Mouse (Mus musculus) heart, postnatal 10 days (tissue): ENCODE measurements around the gene Fer1l5. TPM values are rescaled to one million over a fixed set of nuclear protein-coding genes. Genes with fewer than 3 reads are reported as not detected.

Source experiments
- DNase-seq, 2 experiments: peaks; one replicate each; pipeline ENCODE4 v3.0.0; 2021
- intact Hi-C: fragments of 180-260 bp; cut with DNase I; formaldehyde crosslinking; loops from one replicate; pipeline ENCODE4 v1.15.1; 2025
- total RNA-seq, 2 experiments: library from RNA; stranded (reverse); gene quantifications; 2 replicates each; pipeline ENCODE4 v1.2.3; 2021

The Fer1l5 gene
- total RNA-seq, 2 experiments from 2014 or later, result not detected

DNA sequence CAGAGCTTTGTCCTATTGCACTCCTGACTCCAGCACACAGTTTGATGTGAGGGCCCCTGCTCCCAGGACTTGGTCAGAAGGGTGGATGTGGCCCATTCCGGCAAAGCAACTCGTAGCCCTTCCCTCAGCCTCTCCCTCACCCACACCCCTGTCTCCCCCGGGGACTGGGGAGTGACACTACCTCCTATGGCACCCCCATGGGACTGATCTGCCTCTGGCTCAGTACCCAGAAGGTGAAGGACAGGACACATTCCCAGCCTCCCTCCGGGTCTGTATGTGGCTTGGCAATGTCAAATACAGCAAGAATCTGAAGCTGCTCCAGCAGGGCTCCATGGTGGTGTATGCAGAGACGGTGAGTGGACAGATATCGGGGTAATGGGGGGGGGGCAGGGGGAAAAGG is 32.4 kb downstream of the Fer1l5 start:
- DNase-seq, result no peak
- intact Hi-C loops, result no loop called here

DNA sequence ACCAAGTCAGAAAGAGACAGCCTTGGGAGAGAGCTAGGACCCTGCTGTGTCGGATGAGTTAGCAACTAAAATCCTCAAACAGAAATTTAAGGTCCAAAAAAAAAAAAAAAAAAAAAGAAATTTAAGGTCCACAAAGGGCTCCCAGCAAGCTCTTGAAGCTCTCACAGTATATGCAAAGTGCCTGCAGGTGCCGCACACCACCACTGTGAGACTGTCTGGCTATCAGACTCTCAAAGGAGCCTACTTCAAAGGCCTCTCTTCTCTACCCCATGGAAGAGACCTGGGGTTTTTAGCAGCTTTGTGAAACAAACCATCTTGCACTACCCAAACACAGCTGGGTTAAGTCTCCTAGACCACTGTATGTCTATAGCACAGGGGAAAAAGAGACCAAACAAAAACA is 57.4 kb downstream of the Fer1l5 start:
- DNase-seq, result no peak
- intact Hi-C loops, result no loop called here

DNA sequence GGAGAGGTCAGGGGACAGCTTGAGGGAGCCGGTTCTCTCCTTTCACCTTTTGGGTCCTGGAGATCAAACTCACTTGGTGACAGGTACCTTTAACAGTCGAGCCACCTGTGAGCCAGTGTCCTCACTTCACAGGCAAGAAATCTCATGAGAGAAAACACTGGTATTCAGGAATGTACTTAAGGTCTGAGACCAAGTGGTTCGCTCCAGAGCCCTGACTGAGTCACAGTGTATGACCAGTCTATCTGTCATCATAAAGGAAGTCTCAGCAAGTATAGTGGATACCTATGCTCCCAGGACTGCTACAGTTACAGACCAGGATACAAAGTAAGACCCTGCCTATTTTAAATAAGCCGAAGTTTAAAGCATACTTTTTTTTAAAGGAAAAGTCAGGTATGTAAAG is 60.9 kb downstream of the Fer1l5 start:
- intact Hi-C loops, result no loop called here
- DNase-seq, result no peak

DNA sequence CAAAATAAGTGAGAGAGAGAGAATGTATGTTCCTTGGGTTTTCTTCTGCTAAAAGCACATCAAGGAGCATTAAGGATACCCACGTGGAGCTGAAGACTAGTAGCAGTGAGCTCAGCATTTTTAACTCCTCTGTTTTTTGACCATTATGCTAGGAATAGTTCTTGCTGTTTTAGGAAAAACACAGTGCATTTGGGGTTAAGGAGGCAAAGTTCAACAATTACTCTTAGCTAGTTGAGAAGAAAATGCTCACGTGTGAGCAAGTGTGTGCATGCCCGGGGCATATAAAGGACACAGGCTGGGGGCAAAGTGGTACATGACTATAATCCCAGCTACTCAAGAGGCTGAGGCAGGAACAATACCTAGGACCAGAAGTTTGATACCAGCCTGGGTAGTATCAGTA is 61.5 kb downstream of the Fer1l5 start:
- intact Hi-C loops, result no loop called here
- DNase-seq, result no peak

DNA sequence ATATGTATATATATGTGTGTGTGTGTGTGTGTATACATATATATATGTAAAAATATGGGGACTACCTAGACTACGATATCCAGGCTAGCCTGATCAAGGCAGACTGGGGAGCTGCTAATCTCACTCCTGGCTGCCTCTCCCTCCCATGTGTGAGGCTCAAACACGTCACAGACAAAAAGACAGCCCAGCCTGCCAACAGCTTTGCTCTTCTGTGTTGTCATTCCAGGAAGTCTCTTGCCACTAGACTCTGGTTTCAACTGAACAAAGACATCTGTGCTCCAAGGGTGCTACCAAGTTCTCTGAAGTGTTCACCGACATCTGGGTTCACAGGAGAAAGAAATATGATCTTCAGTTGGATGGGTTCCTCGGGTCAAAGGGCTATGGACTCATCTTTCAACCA is 63.0 kb downstream of the Fer1l5 start:
- DNase-seq, result peak; percentile 17 to 18
- intact Hi-C loops, result no loop called here

DNA sequence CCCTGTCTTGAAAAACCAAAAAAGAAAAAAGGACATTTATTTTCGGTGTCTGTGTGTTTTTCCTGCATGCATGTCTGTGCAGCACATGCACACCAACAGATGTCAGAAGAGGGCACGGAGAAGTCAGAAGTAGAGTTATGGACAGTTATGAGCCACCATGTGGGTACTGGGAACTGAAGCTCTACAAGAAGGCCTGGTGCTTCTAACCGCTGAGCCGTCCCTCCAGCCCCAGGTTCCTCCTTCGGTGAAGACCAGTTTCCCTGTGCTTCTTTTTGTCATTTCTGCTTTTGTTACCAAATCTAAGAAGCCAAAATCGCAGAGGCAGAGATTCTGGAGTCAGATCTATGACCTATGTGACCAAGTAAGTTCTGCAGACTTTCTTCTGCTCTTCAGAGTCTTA is 64.4 kb downstream of the Fer1l5 start:
- no peak for DNase-seq
- intact Hi-C loops, result no loop called here

DNA sequence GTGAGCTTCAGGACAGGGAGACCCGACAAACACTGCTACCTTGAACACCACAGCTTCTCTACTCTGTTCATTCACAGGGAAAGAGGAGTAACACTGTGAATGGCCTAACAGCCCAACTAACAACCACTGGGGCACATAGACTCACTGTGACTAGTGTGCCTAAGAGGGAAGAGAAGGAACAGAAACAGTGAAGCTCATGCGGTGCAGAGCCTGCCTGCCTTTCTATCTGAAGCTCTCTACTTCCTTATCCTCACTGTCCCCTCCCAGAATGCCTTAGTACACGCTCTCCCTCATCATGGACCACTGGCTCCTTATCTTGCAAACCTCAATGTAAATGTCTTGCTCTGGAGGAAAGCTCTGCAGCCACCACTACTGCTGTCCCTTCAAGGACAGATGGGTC is 65.1 kb downstream of the Fer1l5 start:
- no peak for DNase-seq
- intact Hi-C loops, result no loop called here

DNA sequence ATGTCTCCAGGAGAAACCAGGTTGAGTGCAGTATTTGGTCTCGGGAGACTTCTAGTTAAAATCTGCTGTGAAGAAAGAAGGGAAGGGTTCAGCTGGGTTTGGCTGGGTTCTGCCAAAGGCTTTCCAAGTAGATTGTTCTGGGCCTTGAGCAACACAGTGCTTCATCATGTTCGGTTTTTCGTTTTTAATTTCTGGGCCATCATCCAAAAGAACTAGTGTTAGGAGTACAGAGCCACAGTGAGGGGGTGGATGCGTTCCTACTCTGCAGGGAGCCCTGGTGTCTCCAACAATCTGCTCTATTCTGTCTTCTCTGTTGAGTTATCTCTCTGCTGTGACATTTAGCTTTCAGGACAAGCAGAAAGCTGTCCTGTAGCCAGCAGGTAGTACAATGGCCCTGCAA is 69.0 kb downstream of the Fer1l5 start:
- intact Hi-C loops, result no loop called here
- DNase-seq, result peak; percentile 34 to 40

DNA sequence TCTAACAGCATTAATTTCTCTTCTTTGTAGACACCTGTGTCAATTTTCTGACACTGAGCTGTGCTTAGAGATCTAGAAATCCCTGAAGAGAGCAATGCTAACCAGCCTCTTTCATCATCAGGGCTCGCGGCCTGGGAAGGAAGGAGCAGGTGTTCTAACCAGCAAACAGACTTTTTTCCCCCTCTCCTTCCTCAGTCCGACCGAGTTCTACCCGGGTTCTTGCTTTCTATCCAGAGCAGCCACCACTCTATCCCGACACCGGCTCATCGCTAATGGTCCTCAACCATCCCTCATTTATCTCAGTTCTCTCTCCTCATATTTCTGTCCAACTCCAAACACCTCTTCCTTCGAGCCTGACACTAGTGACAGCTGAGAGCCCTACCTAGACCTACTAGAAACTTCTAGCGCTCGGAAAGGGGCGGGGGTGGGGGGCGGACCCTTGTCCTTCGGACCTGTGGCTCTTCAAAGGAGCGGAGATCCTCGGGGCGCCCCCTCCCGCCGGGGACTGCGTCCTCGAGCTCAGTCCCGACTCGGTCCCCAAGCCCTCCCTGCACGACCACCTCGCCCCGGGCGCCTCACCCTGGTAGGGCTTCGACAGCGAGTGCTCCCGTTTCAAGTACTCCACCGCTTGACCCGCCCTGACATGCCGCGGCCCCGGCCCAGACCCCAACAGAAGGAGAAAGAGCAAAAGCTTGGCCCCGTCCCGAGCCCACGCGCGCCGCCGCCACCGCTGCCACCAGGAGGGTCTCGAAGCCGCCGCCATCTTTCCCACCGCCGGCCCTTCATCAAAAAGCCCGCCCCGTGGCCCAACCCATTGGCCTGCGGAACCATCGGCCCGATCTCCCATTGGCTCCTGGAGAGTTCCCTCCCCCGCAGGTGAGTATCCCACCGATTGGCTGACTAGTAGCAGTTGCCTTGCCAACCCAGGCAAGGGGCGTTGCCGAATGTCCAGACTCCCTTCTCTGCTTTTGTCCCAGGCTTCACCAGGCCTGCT is 72.7 kb downstream of the Fer1l5 start, which contains the start of gene Lman2l:
Gene Lman2l (minus strand): TSS at position 801 of the 994 bp plus-strand sequence.
- intact Hi-C loops, result loop anchor here (2.0 to 5.0 kb wide), 2 partner anchors 26 to 48 kb away; partner anchors contain the start of gene Cnnm4
- peak; percentile 97 for DNase-seq

DNA sequence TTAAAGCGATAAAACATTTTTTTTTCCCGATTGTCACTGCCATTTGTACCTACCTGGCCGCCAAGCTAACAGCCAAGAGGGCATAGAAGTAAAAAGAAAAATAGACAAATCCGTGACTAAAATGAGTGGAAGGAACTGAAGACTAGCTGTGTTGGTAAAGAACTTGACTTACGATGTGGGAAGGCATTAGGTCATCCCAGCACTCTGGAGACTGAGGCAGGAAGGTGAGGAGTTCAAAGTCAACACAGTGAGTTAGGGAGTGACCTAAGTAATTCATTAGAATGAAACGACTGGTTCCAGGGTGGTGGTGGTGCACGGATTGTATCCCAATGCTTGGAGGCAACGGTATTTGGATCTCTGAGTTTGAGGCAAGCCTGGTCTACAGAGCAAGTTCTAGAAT is 73.4 kb downstream of the Fer1l5 start:
- intact Hi-C loops, result loop anchor here (2.0 to 5.0 kb wide), 2 partner anchors 25 to 47 kb away; partner anchors contain the start of gene Cnnm4

DNA sequence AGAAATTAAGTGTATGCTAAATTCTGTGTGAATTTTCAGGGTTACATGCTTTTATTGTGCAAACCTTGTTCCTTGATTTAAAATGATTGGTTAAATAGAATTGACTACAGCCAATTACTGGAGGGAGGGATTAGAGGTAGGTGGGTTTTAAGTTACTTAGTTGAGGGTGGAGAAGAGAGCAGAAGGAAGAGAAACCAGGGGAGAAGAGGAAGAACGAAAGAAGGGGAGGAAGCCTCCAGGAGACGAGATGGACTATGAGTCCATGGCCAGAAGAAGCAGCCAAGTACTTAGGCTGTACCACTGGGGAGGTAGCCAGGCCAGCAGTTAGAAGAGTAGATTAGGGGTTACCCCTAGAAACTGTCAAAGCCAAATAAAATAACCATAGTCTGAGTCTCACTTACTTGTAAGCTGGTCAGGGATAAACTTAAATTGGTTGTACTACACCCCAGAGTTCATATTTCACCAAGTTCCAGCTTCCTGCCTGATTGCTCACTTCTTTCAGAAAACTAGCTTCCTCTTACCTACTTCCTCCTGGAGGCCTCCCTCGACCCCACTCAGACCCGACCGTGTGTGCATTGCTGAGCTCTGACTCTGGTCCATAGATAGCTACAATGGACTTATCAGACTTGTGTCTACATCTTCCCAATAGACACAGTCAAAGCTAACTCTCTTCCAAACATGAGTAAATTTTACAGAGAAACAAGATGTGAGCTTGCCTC is 74.2 kb downstream of the Fer1l5 start:
- DNase-seq, result no peak
- intact Hi-C loops, result loop anchor here (5.0 kb wide), 1 partner anchor 46 kb away; no protein-coding TSS in a partner anchor

More for the DNA sequence above, 73.4 kb downstream of the Fer1l5 start:
- DNase-seq, result no peak

DNA sequence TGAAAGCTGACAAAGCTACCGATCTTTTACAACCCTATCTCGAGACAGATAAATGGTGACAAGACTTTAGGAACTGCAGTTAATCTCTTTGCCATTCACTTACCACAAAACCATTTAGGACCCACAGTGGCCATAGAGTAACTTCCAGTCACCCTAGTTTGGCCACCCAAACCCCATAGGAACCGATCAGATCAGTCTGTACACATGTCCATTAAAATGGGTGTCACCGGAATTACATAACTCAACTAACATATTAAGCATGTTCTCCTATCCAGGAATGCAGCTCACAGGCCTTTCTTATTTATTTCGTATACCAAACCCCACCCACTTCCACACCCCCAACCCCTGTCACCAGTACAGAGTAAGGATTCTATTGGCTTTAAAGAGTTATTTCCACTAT is 74.8 kb downstream of the Fer1l5 start:
- intact Hi-C loops, result loop anchor here (5.0 kb wide), 1 partner anchor 45 kb away; no protein-coding TSS in a partner anchor
- DNase-seq, result no peak

DNA sequence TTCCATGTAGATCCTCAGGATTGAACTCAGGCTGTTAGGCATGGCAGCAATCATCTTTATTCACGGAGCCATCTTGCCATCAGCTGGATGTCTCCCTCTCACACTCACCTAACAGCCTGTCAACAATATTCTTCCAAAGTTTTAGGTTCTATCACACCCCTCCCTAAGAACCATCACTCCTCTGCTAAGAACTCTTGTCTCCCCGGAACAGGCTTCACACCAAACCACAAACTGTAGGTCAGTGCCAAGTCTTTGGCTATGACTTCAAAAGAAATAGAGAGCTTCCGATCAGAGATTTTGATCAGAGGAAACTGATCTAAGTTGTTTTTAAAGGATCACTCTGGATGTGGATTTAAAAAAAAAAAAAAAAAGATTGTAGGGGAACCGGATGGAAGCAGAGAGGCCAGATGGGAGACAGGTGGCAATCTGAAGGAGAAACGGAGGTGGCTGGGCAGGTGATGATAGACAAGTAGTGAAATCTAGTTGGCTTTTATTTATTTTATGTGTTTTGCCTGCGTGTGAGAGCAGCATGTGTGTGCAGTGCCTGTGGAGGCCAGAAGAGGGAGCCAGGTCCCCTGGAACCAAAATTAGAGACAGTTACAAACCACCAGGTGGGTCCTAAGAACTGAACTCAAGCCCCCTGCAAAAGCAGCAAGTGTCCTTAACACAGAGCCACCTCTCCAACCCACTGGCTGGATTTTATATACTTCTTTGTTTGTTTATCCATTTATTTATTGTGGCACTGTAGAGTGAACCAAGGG is 82.1 kb downstream of the Fer1l5 start:
- intact Hi-C loops, result no loop called here
- no peak for DNase-seq

DNA sequence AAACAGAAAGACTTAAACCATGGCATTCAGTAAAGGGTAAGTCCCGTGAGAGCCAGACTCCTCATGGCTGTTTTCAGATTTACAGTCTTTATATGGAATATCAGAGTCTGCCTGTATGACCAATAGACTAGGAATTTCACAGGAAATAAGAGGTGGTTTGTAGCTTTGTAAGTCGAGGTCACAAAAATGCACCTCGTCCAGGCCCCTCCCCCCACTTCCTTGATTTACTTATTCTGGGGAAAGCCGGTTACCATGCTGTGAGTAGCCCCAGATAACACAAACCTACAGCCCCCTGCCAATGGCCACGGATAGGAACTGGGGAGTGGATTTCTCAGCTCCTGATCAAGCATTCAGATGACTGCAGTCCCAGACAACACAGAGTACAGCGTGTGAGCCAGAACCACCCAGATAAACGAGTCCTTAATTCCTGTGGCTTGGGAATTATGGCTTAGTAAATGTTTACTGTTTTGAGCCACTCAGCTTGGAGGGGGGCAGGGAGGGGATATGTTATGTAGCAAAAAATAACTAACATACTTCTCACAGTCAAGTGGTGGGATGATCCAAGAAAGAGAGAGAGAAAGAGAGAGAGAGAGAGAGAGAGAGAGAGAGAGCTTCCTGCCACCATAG is 85.4 kb downstream of the Fer1l5 start:
- intact Hi-C loops, result no loop called here
- no peak for DNase-seq

DNA sequence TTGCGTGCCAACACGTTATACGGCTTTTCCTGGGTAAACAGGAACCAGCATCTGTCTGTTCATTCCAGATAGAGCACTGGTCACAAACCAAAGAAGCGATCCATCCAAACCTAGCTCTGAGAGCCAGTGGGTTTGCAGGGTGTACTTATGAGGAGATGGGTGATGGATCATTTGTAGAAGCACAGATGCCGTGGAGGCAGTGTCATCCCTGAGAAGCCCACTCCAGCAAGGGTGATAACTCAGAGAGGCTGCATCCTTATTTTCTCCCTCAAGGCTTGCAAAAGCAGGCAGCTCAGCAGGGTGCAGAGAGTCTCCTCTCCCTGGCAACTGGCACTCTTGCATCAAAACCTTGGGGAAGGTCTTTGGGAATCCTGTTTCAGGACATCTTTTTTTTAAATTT is 86.1 kb downstream of the Fer1l5 start:
- no peak for DNase-seq
- intact Hi-C loops, result no loop called here

DNA sequence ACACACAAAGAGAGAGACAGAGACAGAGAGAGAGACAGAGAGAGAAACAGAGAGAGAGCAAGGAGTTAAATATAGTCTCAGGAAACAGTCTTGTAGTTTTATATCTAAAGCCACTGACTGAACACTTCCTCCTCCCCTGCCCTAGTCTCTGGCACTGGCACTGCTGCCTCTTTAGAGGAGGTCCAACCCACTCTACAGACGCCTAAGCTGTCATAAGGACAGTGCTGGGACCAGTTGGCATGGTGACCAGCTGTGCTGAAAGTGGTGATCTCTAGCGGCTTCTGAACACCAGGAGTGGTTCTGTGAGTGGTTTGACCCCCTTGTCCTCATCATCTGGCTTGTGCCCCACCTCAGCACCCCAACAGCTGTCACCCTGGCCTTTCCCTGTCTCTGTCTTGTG is 89.7 kb downstream of the Fer1l5 start:
- DNase-seq, result no peak
- intact Hi-C loops, result no loop called here

DNA sequence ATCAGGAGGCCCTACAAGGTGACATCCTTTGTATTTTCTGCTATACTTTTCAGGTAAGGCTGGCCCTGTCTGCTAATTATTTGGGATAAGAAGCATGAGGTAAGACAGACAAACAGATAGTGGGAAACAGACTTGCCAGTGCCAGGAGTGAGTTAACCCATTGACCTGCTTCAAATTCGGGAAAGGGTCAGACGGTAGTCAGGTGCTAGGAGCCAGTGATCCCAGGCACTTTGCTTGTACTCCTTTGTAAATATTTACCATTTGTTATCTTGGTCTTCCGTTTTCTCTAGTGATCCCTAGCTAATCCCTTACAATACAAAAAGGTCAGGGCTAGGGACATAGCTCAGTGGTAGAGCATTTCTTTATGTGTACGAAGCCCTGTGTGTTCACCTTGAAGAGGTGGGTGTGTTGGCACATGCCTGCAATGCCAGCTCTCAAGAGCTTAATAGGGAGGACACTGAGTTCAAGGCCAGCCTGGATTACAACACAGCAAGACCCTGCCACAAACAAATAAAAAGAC is 93.6 kb downstream of the Fer1l5 start:
- DNase-seq, result no peak
- intact Hi-C loops, result no loop called here

DNA sequence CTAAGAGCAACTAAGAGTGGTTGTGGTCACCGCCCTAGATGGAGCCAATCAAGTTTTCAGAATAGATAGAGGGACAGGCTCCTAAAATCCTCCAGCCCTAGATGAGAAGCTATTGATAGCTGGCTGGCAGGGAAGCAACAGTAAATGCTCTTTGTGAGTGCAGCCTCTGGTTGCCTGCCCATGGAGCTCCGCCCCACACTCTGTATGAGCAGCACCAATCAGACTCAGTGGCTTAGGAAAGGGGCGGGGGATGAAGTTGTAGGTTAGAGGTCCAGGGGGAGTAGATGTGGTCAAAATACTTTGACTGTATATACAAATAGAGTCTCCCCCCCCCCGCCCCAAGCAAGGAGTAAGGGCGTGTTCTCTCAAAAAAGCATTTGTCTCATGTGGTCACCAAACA is 95.4 kb downstream of the Fer1l5 start:
- DNase-seq, result no peak
- intact Hi-C loops, result no loop called here

DNA sequence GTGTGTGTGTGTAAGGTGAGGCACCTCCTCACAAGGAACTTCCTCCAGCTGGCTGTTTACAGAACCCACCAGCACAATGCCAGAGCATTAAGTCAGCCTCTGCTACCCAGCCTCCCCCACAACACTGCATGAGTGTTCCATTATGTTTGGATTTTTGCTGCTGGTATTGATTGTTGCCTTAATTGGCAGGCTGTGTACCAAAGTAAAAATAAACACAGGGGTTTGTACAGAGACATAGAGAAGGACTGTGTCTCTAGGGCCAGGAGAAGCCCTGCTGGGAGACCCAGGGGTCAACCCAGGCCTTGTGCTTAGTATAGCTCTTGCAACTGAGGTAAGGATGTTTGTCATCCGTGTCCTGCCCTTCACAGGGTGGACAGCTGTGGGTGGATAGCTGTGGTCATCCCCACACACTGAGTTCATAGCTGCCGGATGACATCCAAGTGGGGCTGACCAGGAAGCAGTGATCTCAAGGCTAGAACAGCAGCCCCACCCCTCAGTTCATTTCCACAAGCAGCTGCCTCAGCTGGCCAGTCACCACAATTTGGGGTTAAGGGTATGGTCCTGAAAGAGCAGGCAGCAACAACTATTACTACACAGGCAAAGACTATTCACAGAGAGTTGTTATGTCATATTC is 97.8 kb downstream of the Fer1l5 start:
- intact Hi-C loops, result loop anchor here (2.0 kb wide), 2 partner anchors 25 to 101 kb away; partner anchors contain the start of genes Kansl3 and Lman2l
- peak; percentile 47 to 53 for DNase-seq
